Mouse (Mus musculus) hindbrain, embryonic 12.5 days (tissue): ENCODE measurements at regions not wholly inside any gene's neighbourhood (a gene's known extent, or its start where the extent isn't known, plus 50 kb on each side); places are given as distances from the start of the nearest gene placed in this dataset.

Experiments
- ATAC-seq: fragments of 200-750 bp; cut with Nextera tagmentation; 2 replicates; pipeline ENCODE4 v1.8.0; 2017; ENCODE audit warnings: moderate TSS enrichment; ENCODE audit not compliant: low FRiP score
- H3K27ac ChIP-seq: fragments of 300-500 bp; sonication (generic); 2 replicates; pipeline ENCODE4 v1.5.1; 2016; ENCODE audit warnings: mild to moderate bottlenecking
- H3K27me3 ChIP-seq: fragments of 300-500 bp; sonication (generic); 2 replicates; pipeline ENCODE4 v1.6.1; 2016; ENCODE audit warnings: mild to moderate bottlenecking
- H3K36me3 ChIP-seq: fragments of 300-500 bp; sonication (generic); 2 replicates; pipeline ENCODE4 v1.6.1; 2016; ENCODE audit warnings: mild to moderate bottlenecking
- H3K4me1 ChIP-seq: fragments of 300-500 bp; sonication (generic); 2 replicates; pipeline ENCODE4 v1.6.1; 2016
- H3K4me2 ChIP-seq: fragments of 300-500 bp; sonication (generic); replicated peaks from 2 replicates; pipeline ENCODE4 v1.6.1; 2016; ENCODE audit warnings: mild to moderate bottlenecking
- H3K4me3 ChIP-seq: fragments of 300-500 bp; sonication (generic); 2 replicates; pipeline ENCODE4 v1.5.1; 2016; ENCODE audit warnings: mild to moderate bottlenecking
- H3K9ac ChIP-seq: fragments of 300-500 bp; sonication (generic); 2 replicates; pipeline ENCODE4 v1.6.1; 2016; ENCODE audit warnings: mild to moderate bottlenecking, moderate library complexity
- H3K9me3 ChIP-seq: fragments of 300-500 bp; sonication (generic); replicated peaks from 2 replicates; pipeline ENCODE4 v1.6.1; 2016; ENCODE audit warnings: mild to moderate bottlenecking
- WGBS: fragments of 180-500 bp; shearing (Covaris S2); methylation state at CpG from one replicate; pipeline ENCODE4 v1.1.7; 2016; 5-methylcytosine and 5-hydroxymethylcytosine counted together

- no peaks in the 10 kb centered on the region for H3K36me3 ChIP-seq
- ATAC-seq, result no peak
- no peaks in the 10 kb centered on the region for H3K27me3 ChIP-seq
- peaks cover 16% of the 10 kb centered on the region for H3K4me1 ChIP-seq
- 85% methylated on average over 14 of the region's 14 CpGs for WGBS
- no peak overlapping the region for H3K4me2 ChIP-seq
- H3K9me3 ChIP-seq, result no peaks in the 10 kb centered on the region
- no peak overlapping the region for H3K9ac ChIP-seq
- H3K27ac ChIP-seq, result no peak overlapping the region
- H3K4me3 ChIP-seq, result no peak overlapping the region
Measured at GRCm38 (mm10) chr17:9975995-9976394, 306.5 kb upstream of the Pabpc6 start.

GRCm38 (mm10) chr17:9975153-9975552 is 305.6 kb upstream of the Pabpc6 start:
- WGBS, result 100% methylated on average over 1 of the region's 1 CpGs
- Histone ChIP-seq H3K27me3 (no peaks in the 10 kb centered on the region), H3K9ac (no peak overlapping the region), H3K4me1 (peaks cover 16% of the 10 kb centered on the region), H3K27ac (no peak overlapping the region), H3K9me3 (no peaks in the 10 kb centered on the region), H3K4me3 (no peak overlapping the region), H3K36me3 (no peaks in the 10 kb centered on the region), H3K4me2 (no peak overlapping the region)
- no peak for ATAC-seq

- ATAC-seq, result no peak
- H3K4me1 ChIP-seq, result peaks cover 9% of the 10 kb centered on the region; the same call in 1 of the 2 replicates
- no peak overlapping the region for H3K4me2 ChIP-seq
- H3K4me3 ChIP-seq, result no peak overlapping the region
- H3K27ac ChIP-seq, result no peak overlapping the region
- H3K9me3 ChIP-seq, result no peaks in the 10 kb centered on the region
- H3K36me3 ChIP-seq, result no peaks in the 10 kb centered on the region
- H3K9ac ChIP-seq, result no peak overlapping the region
- no peaks in the 10 kb centered on the region for H3K27me3 ChIP-seq
- whole genome bisulfite sequencing, result 64% methylated on average over 7 of the region's 7 CpGs
Measured at GRCm38 (mm10) chr17:9967988-9968387, 298.5 kb upstream of the Pabpc6 start.

GRCm38 (mm10) chr17:9962893-9963436 is 293.4 kb upstream of the Pabpc6 start:
- Histone ChIP-seq H3K36me3 (no peaks in the 10 kb centered on the region), H3K9me3 (no peaks in the 10 kb centered on the region), H3K27me3 (no peaks in the 10 kb centered on the region), H3K9ac (no peak overlapping the region), H3K27ac (no peak overlapping the region), H3K4me1 (peaks cover 7% of the 10 kb centered on the region; the same call in 1 of the 2 replicates), H3K4me2 (no peak overlapping the region), H3K4me3 (no peak overlapping the region)
- ATAC-seq, result no peak
- 89% methylated on average over 10 of the region's 10 CpGs for WGBS

GRCm38 (mm10) chr17:9948985-9949667 is 279.6 kb upstream of the Pabpc6 start:
- Histone ChIP-seq H3K9me3 (no peaks in the 10 kb centered on the region), H3K9ac (no peak overlapping the region), H3K4me1 (no peaks in the 10 kb centered on the region), H3K4me3 (no peak overlapping the region), H3K27me3 (no peaks in the 10 kb centered on the region), H3K27ac (no peak overlapping the region), H3K4me2 (no peak overlapping the region), H3K36me3 (no peaks in the 10 kb centered on the region)
- 66% methylated on average over 3 of the region's 3 CpGs for WGBS
- no peak for ATAC-seq

- WGBS, result 89% methylated on average over 7 of the region's 7 CpGs
- Histone ChIP-seq H3K4me1 (no peaks in the 10 kb centered on the region), H3K4me2 (no peak overlapping the region), H3K4me3 (no peak overlapping the region), H3K9me3 (no peaks in the 10 kb centered on the region), H3K36me3 (no peaks in the 10 kb centered on the region), H3K27me3 (no peaks in the 10 kb centered on the region), H3K9ac (no peak overlapping the region), H3K27ac (no peak overlapping the region)
- no peak for ATAC-seq
Measured at GRCm38 (mm10) chr17:9947609-9948008, 278.1 kb upstream of the Pabpc6 start.

- Histone ChIP-seq H3K36me3 (no peaks in the 10 kb centered on the region), H3K4me3 (no peak overlapping the region), H3K4me2 (no peak overlapping the region), H3K9me3 (no peaks in the 10 kb centered on the region), H3K27me3 (no peaks in the 10 kb centered on the region), H3K27ac (no peak overlapping the region), H3K4me1 (no peaks in the 10 kb centered on the region), H3K9ac (no peak overlapping the region)
- no peak for ATAC-seq
- 87% methylated on average over 8 of the region's 8 CpGs for WGBS
Measured at GRCm38 (mm10) chr17:9944513-9944912, 275.0 kb upstream of the Pabpc6 start.

GRCm38 (mm10) chr17:9942171-9942570 is 272.7 kb upstream of the Pabpc6 start:
- 88% methylated on average over 4 of the region's 4 CpGs for WGBS
- Histone ChIP-seq H3K9ac (no peak overlapping the region), H3K36me3 (no peaks in the 10 kb centered on the region), H3K4me3 (no peak overlapping the region), H3K27me3 (no peaks in the 10 kb centered on the region), H3K4me2 (no peak overlapping the region), H3K4me1 (no peaks in the 10 kb centered on the region), H3K27ac (no peak overlapping the region), H3K9me3 (no peaks in the 10 kb centered on the region)
- ATAC-seq, result no peak

GRCm38 (mm10) chr17:9939576-9939975 is 270.1 kb upstream of the Pabpc6 start:
- Histone ChIP-seq H3K4me1 (no peaks in the 10 kb centered on the region), H3K27me3 (no peaks in the 10 kb centered on the region), H3K9me3 (no peaks in the 10 kb centered on the region), H3K4me3 (no peak overlapping the region), H3K36me3 (no peaks in the 10 kb centered on the region), H3K4me2 (no peak overlapping the region), H3K27ac (no peak overlapping the region), H3K9ac (no peak overlapping the region)
- 66% methylated on average over 6 of the region's 6 CpGs for WGBS
- no peak for ATAC-seq

GRCm38 (mm10) chr17:9938426-9938825 is 268.9 kb upstream of the Pabpc6 start:
- 78% methylated on average over 10 of the region's 10 CpGs for WGBS
- Histone ChIP-seq H3K27ac (no peak overlapping the region), H3K36me3 (no peaks in the 10 kb centered on the region), H3K9me3 (no peaks in the 10 kb centered on the region), H3K4me3 (no peak overlapping the region), H3K27me3 (no peaks in the 10 kb centered on the region), H3K9ac (no peak overlapping the region), H3K4me2 (no peak overlapping the region), H3K4me1 (no peaks in the 10 kb centered on the region)
- no peak for ATAC-seq

- Histone ChIP-seq H3K27ac (no peak overlapping the region), H3K9ac (no peak overlapping the region), H3K4me3 (no peak overlapping the region), H3K4me1 (no peaks in the 10 kb centered on the region), H3K4me2 (no peak overlapping the region), H3K36me3 (no peaks in the 10 kb centered on the region), H3K27me3 (no peaks in the 10 kb centered on the region), H3K9me3 (no peaks in the 10 kb centered on the region)
- 86% methylated on average over 5 of the region's 5 CpGs for WGBS
- ATAC-seq, result no peak
Measured at GRCm38 (mm10) chr17:9937211-9937610, 267.7 kb upstream of the Pabpc6 start.

- Histone ChIP-seq H3K36me3 (no peaks in the 10 kb centered on the region), H3K4me2 (no peak overlapping the region), H3K4me3 (no peak overlapping the region), H3K9me3 (no peaks in the 10 kb centered on the region), H3K4me1 (peaks cover 18% of the 10 kb centered on the region; the same call in 1 of the 2 replicates), H3K9ac (no peak overlapping the region), H3K27ac (no peak overlapping the region), H3K27me3 (no peaks in the 10 kb centered on the region)
- WGBS, result 86% methylated on average over 8 of the region's 8 CpGs
- no peak for ATAC-seq
Measured at GRCm38 (mm10) chr17:9932186-9932585, 262.7 kb upstream of the Pabpc6 start.

GRCm38 (mm10) chr17:9931526-9931925 is 262.0 kb upstream of the Pabpc6 start:
- 86% methylated on average over 6 of the region's 6 CpGs for WGBS
- Histone ChIP-seq H3K4me3 (no peak overlapping the region), H3K36me3 (no peaks in the 10 kb centered on the region), H3K4me2 (no peak overlapping the region), H3K27ac (no peak overlapping the region), H3K27me3 (no peaks in the 10 kb centered on the region), H3K9ac (no peak overlapping the region), H3K4me1 (peaks cover 18% of the 10 kb centered on the region; the same call in 1 of the 2 replicates), H3K9me3 (no peaks in the 10 kb centered on the region)
- ATAC-seq, result no peak
